14 mouse cellular contexts compared by ENCODE assay signal in the genomic region with DNA sequence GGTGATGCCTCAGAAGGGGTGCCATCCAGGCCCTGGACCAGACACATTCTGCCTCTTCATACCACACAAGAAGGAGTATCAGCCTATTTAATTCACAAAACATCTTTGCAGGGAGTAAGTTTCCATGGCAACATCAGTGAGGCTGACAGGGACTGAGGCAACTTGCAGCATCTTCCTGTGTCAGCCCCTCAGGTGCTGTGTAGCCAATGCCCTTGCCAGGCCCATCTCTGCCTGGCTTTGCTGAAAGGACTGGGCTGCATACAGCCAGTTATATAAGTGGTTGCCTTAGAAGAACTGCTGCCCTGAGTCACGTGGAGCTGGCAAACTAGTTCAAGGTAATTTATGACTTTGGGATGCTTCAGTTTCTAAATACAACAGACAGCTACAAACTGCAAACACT.
DNase-seq lines count a peak whose midpoint lies in the region; ATAC-seq and TF ChIP-seq lines count a peak whose summit lies in the region.
"Had no signal": no experiment of that assay in that cellular context is flagged by ENCODE, and none has a peak within 500 bp of the region (broad histone marks: within the 10 kb centered on the region; RNA-seq: fewer than 3 reads in every experiment).

No protein-coding gene starts in this region.

- H3K4me3 ChIP-seq in forebrain, postnatal 0 days (ENCODE audit: low read depth, low read length) = no peak overlapping the region
- no peak overlapping the region for H3K4me3 ChIP-seq in forebrain, embryonic 12.5 days (replicated peaks)
- H3K4me3 ChIP-seq: heart, embryonic 13.5 days; liver, embryonic 13.5 days; myocyte had no signal

- no peaks in the 10 kb centered on the region; the same call in 1 of the 2 replicates for H3K4me1 ChIP-seq in forebrain, postnatal 0 days (ENCODE audit: insufficient read depth)
- H3K4me1 ChIP-seq in forebrain, embryonic 12.5 days = peaks cover 5% of the 10 kb centered on the region; the same call in 1 of the 2 replicates
- H3K4me1 ChIP-seq: liver, embryonic 13.5 days had no signal

- 56% methylated on average over 1 of the region's 1 CpGs for WGBS in forebrain, postnatal 0 days
- 71% methylated on average over 1 of the region's 1 CpGs for WGBS in forebrain, embryonic 12.5 days

- no peaks in the 10 kb centered on the region for H3K27me3 ChIP-seq in forebrain, postnatal 0 days (ENCODE audit: insufficient read depth, low read length)
- H3K27me3 ChIP-seq in forebrain, embryonic 12.5 days = no peaks in the 10 kb centered on the region
- H3K27me3 ChIP-seq: heart, embryonic 13.5 days; liver, embryonic 13.5 days had no signal

- H3K4me2 ChIP-seq in forebrain, postnatal 0 days (ENCODE audit: low read depth) = no peak overlapping the region
- no peak overlapping the region for H3K4me2 ChIP-seq in forebrain, embryonic 12.5 days
- H3K4me2 ChIP-seq: heart, embryonic 13.5 days; liver, embryonic 13.5 days had no signal

- H3K36me3 ChIP-seq in forebrain, postnatal 0 days (ENCODE audit: insufficient read depth) = no peaks in the 10 kb centered on the region
- H3K36me3 ChIP-seq in forebrain, embryonic 12.5 days (replicated peaks) = no peaks in the 10 kb centered on the region
- H3K36me3 ChIP-seq: liver, embryonic 13.5 days had no signal

- ATAC-seq in forebrain, postnatal 0 days = peak; percentile 76
- ATAC-seq in forebrain, embryonic 12.5 days (ENCODE audit: low FRiP score) = no peak

- no peak overlapping the region for H3K9ac ChIP-seq in forebrain, postnatal 0 days
- H3K9ac ChIP-seq in forebrain, embryonic 12.5 days = no peak overlapping the region
- H3K9ac ChIP-seq: heart, embryonic 13.5 days; liver, embryonic 13.5 days had no signal

- no peaks in the 10 kb centered on the region for H3K9me3 ChIP-seq in forebrain, postnatal 0 days (ENCODE audit: low read length)
- no peaks in the 10 kb centered on the region for H3K9me3 ChIP-seq in forebrain, embryonic 12.5 days
- H3K9me3 ChIP-seq: liver, embryonic 13.5 days had no signal

- no peak overlapping the region for H3K27ac ChIP-seq in forebrain, postnatal 0 days (ENCODE audit: low read depth, low read length)
- H3K27ac ChIP-seq in forebrain, embryonic 12.5 days = no peak overlapping the region
- H3K27ac ChIP-seq: liver, embryonic 13.5 days had no signal

- TF ChIP-seq CTCF in forebrain, postnatal 0 days (IDR thresholded peaks at IDR 0.05; ENCODE audit: low read depth) = no peak

- peak; percentile 34 for DNase-seq in forebrain, postnatal 0 days
- DNase-seq in layer of hippocampus, adult 18-20 months (ENCODE audit: low spot score in 2 of 2) = peak; percentile 23 to 44
- no peak for DNase-seq in layer of hippocampus, postnatal 10 days (ENCODE audit: low spot score in 2 of 2)
- peak; percentile 44 for DNase-seq in right cerebral cortex, adult 18-20 months
- no peak for DNase-seq in right cerebral cortex, postnatal 14 days
- no peak for DNase-seq in cerebellum, adult 9-10 months
- DNase-seq: cerebellum, postnatal 14 days; heart, postnatal 4 days; kidney, adult 11 months; liver, embryonic 13.5 days; thymus, adult 2 months had no signal

Comparison
In these comparisons a context has a peak if more than half of its experiments do, and no peak if none do; other contexts are left out.
1. DNase-seq: peak in forebrain, postnatal 0 days (single experiment), layer of hippocampus, adult 18-20 months (2 of 2) and right cerebral cortex, adult 18-20 months (single experiment); none in layer of hippocampus, postnatal 10 days (0 of 2), right cerebral cortex, postnatal 14 days (single experiment) and cerebellum, adult 9-10 months (single experiment).